Mouse (Mus musculus) bone marrow, adult 2 months (tissue): ENCODE data around the gene Gm15448. TPM values are rescaled to one million over a fixed set of nuclear protein-coding genes. Genes with fewer than 3 reads are reported as not detected.
"Not testable (repeated sequence)": the region's sequence is repeated elsewhere in the genome, so short reads cannot be mapped to it uniquely, and the experiment has no call there.

ENCODE experiments used
- H3K27ac ChIP-seq: fragments of 200-500 bp; 2 replicates; pipeline ENCODE4 v1.5.1; 2012; ENCODE audit warnings: low read depth, mild to moderate bottlenecking, control low read depth, inconsistent platforms, low read length; ENCODE audit not compliant: control insufficient read depth, poor library complexity, insufficient read depth
- H3K4me1 ChIP-seq: fragments of 200-500 bp; 2 replicates; pipeline ENCODE4 v1.6.1; 2011; ENCODE audit warnings: low read length; ENCODE audit not compliant: control insufficient read depth, insufficient read depth
- H3K4me3 ChIP-seq: fragments of 200-500 bp; replicated peaks from 2 replicates; pipeline ENCODE3; 2011; ENCODE audit warnings: mild to moderate bottlenecking, low read depth, low read length, control low read depth; ENCODE audit not compliant: control insufficient read depth
- CTCF ChIP-seq: fragments of 200-500 bp; IDR thresholded peaks from 2 replicates; pipeline ENCODE4 v1.5.1; 2011; ENCODE audit warnings: low read length, control low read depth; ENCODE audit not compliant: control insufficient read depth, insufficient read depth
- WGBS: fragments of 180-500 bp; shearing (Covaris S2); methylation state at CpG from one replicate; pipeline ENCODE4 v1.1.7; 2018; 5-methylcytosine and 5-hydroxymethylcytosine counted together
- polyA plus RNA-seq: library from polyadenylated mRNA; stranded (reverse); fragments of >200 nt; gene quantifications from 2 replicates; pipeline ENCODE4 v1.2.4, GENCODE M21; 2011; ENCODE audit warnings: low replicate concordance; ENCODE audit not compliant: missing spikeins, insufficient read depth, insufficient read length

Gene Gm15448
- 0.72 and 4.4 TPM in 2 replicates for polyA plus RNA-seq

DNA sequence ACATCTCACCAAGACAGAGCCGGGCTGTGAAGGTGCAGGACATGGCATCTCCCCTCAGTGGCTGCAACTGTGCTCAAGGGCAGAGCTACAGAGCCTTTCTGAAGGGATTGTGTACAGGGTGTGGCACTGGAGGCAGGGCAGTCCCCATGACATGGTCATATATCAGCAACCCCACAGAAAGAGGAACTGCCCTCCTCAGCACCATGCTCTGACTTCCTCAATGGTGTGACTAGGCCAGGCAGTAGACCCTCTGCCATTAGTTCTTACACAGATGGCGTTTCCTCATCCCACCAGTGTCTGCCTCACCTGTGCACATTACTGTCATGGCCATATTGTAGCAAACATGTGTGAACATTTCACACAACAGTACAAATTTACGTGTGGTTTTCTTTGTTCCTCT lies at the start of gene Gm15448:
Gm15448 (minus strand) TSS at position 89 of the 400 bp plus-strand sequence.
- 0% methylated on average over 1 of the region's 3 CpGs for WGBS
- not testable (repeated sequence) for H3K4me1 ChIP-seq, H3K4me3 ChIP-seq
- H3K27ac ChIP-seq, result peak within 1 kb of the TSS; percentile 75

DNA sequence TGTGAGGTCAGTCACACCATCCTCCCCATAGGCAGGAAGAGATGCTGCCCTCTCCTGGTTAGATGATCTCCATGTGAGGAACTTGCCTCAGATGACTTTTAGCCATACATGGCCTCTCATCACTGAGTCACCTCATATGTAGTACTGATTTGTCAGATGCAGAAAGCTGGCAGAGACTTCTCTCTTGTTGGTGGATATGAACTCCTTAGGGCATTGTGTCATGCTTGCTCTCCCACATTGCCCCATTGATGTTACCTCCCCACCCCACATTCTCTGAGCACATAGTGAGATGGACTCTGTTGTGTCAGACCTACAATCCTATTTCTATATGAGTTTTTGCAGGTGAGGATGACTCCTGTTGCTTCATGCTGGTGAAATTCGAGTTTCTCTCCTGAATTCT lies 49.5 kb upstream of the Gm15448 start:
- not testable (repeated sequence) for H3K27ac ChIP-seq, H3K4me1 ChIP-seq, H3K4me3 ChIP-seq
- WGBS, result no CpG with 5 or more reads among the region's 1 CpGs

DNA sequence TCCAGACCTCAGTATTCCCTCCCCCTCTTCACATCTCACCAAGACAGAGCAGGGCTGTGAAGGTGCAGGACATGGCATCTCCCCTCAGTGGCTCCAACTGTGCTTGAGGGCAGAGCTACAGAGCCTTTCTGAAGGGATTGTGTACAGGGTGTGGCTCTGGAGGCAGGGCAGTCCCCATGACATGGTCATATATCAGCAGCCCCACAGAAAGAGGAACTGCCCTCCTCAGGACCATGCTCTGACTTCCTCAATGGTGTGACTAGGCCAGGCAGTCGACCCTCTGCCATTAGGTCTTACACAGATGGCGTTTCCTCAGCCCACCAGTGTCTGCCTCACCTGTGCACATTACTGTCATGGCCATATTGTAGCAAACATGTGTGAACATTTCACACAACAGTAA lies 19.5 kb upstream of the Gm15448 start, which contains the start of gene Pira2:
Pira2 (minus strand) TSS at position 101 of the 400 bp plus-strand sequence.
- H3K4me3 ChIP-seq, result not testable (repeated sequence)

DNA sequence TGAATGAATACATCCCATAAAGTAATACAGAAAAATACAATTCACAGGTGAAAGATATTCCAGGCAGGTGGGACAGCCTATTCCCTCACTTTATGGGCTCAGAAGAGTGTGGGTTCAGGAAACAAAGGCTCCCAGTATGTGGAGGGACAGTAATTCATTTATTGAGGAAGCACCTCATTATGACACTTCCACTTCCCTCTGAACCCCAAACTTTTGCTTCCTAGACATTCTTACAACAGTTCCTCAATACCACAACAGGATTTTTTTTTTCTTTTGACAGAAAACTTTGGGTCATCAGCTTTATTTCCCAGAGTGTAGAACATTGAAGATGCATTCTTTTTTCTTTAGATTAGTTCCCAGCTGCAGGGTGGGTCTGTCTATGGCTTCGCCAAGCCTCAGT lies 12.4 kb upstream of the Gm15448 start:
- not testable (repeated sequence) for H3K4me1 ChIP-seq, H3K4me3 ChIP-seq, H3K27ac ChIP-seq
- whole genome bisulfite sequencing, result no CpG with 5 or more reads among the region's 1 CpGs

More for the DNA sequence above, 19.5 kb upstream of the Gm15448 start, which contains the start of gene Pira2:
- H3K4me1 ChIP-seq, H3K27ac ChIP-seq: not testable (repeated sequence)
- no CpG with 5 or more reads among the region's 2 CpGs for WGBS

DNA sequence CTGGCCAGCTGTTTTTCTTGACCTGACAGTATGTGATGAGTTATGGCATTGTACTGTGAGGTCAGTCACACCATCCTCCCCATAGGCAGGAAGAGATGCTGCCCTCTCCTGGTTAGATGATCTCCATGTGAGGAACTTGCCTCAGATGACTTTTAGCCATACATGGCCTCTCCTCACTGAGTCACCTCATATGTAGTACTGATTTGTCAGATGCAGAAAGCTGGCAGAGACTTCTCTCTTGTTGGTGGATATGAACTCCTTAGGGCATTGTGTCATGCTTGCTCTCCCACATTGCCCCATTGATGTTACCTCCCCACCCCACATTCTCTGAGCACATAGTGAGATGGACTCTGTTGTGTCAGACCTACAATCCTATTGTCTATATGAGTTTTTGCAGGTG lies 5.1 kb upstream of the Gm15448 start:
- not testable (repeated sequence) for H3K4me1 ChIP-seq, H3K4me3 ChIP-seq, H3K27ac ChIP-seq

DNA sequence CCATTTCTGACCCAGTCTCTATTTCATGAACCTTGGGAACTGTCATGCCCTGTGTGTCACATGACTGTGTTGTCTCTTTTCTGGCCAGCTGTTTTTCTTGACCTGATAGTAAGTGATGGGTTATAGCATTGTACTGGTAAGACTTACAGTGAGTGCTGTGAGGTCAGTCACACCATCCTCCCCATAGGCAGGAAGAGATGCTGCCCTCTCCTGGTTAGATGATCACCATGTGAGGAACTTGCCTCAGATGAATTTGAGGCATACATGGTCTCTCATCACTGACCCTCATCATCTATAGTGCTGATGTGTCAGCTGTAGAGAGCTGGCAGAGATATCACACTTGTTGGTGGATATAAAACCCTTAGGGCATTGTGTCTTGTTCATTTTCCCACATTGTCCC lies 13.6 kb downstream of the Gm15448 start:
- peak; percentile 34; the same call in 1 of the 2 replicates for TF ChIP-seq CTCF
- H3K4me3 ChIP-seq, H3K27ac ChIP-seq, H3K4me1 ChIP-seq: not testable (repeated sequence)

DNA sequence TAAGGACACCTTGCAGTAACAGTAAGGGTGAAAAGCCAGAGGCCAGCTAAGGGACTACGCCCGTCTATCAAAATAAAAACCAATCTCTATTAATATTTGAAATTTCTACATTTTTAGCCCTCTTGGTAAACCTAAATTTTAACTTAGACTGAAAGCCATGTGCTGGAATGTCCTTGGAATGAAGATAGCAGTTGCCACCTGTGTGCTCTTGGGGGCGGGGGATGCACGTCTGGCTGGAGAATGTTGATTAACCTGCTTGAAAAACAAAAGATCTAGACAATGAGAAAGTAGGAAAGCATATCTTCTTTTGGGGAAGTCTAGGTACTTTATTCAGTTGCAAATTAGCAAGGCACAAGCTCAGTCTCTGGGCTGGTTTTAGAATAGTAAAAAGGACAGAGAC lies 22.6 kb downstream of the Gm15448 start:
- H3K4me3 ChIP-seq, H3K27ac ChIP-seq, H3K4me1 ChIP-seq: not testable (repeated sequence)
- WGBS, result 82% methylated on average over 4 of the region's 4 CpGs

DNA sequence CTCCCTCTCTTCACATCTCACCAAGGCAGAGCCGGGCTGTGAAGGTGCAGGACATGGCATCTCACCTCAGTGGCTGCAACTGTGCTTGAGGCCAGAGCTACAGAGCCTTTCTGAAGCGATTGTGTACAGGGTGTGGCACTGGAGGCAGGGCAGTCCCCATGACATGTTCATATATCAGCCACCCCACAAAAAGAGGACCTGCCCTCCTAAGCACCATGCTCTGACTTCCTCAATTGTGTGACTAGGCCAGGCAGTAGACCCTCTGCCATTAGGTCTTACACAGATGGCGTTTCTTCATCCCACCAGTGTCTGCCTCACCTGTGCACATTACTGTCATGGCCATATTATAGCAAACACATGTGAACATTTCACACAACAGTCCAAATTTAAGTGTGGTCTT lies 25.5 kb downstream of the Gm15448 start:
- not testable (repeated sequence) for H3K4me3 ChIP-seq, H3K4me1 ChIP-seq, H3K27ac ChIP-seq
- WGBS, result 20% methylated on average over 3 of the region's 3 CpGs

DNA sequence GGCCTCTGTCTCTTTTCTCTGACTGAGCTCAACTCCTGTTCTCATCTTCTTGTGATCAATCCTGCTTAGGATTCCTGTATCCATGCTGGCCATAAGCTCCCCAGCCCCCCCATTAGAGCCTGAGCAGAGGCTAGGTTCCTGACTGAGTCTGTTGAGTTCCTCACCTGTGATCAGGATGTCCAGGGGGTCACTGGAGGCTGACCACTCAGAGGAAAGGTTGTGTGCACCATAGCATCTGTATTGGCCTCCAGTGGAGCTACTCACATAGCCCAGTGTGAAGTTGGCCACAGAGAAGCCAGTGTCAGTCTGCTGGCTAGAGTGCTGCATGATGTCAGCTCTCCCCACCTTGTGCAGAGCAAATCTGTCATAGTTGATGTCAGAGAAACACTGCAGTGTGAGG lies 29.2 kb downstream of the Gm15448 start:
- H3K4me3 ChIP-seq, result not testable (repeated sequence)

More for the DNA sequence above, 29.2 kb downstream of the Gm15448 start:
- not testable (repeated sequence) for H3K4me1 ChIP-seq, H3K27ac ChIP-seq

Other genes starting within 250 kb of the Gm15448 start
- 1.1 TPM in 1 of 2 replicates, not detected in the other for gene Oscar, start 209.5 kb downstream of the Gm15448 start, polyA plus RNA-seq
- 372 and 377 TPM in 2 replicates for gene Ndufa3, start 208.3 kb downstream of the Gm15448 start, polyA plus RNA-seq
- 12.2 and 42.0 TPM in 2 replicates for gene Tfpt, start 195.8 kb downstream of the Gm15448 start, polyA plus RNA-seq
- gene Prpf31, start 195.7 kb downstream of the Gm15448 start, polyA plus RNA-seq, result 26.4 and 45.2 TPM in 2 replicates
- gene Cnot3, start 180.4 kb downstream of the Gm15448 start, polyA plus RNA-seq, result 72.1 and 112 TPM in 2 replicates
- gene Leng1, start 159.8 kb downstream of the Gm15448 start, polyA plus RNA-seq, result 5.5 and 9.8 TPM in 2 replicates
- gene Tmc4, start 148.1 kb downstream of the Gm15448 start, polyA plus RNA-seq, result 16.0 and 39.8 TPM in 2 replicates
- gene Tsen34, start 132.8 kb downstream of the Gm15448 start, polyA plus RNA-seq, result 23.8 and 25.8 TPM in 2 replicates
- 19.5 and 43.5 TPM in 2 replicates for gene Mboat7, start 132.2 kb downstream of the Gm15448 start, polyA plus RNA-seq
- 3,380 and 3,507 TPM in 2 replicates for gene Rps9, start 121.7 kb downstream of the Gm15448 start, polyA plus RNA-seq
- 41.4 and 143 TPM in 2 replicates for gene Pirb, start 105.3 kb downstream of the Gm15448 start, polyA plus RNA-seq
- gene Pira2, start 19.4 kb upstream of the Gm15448 start, polyA plus RNA-seq, result 8.9 and 15.8 TPM in 2 replicates
- 3.1 and 17.6 TPM in 2 replicates for gene Gm14548, start 72.4 kb upstream of the Gm15448 start, polyA plus RNA-seq
- 5.3 and 20.8 TPM in 2 replicates for gene Lilra6, start 89.8 kb upstream of the Gm15448 start, polyA plus RNA-seq
- 4.8 and 8.8 TPM in 2 replicates for gene Lair1, start 237.5 kb upstream of the Gm15448 start, polyA plus RNA-seq